Mouse (Mus musculus): Measurements from ENCODE around the gene Ddx58.

Ddx58 gene

GRCm38 (mm10) chr4:40239409-40240271 is at the start of gene Ddx58:
Gene Ddx58, minus strand, starts transcription at chr4:40239828.
- DNase-seq: peak; percentile 62

- DNase-seq: no peak
Observed at GRCm38 (mm10) chr4:40289046-40289445, 49.4 kb upstream of the Ddx58 start.

DNA sequence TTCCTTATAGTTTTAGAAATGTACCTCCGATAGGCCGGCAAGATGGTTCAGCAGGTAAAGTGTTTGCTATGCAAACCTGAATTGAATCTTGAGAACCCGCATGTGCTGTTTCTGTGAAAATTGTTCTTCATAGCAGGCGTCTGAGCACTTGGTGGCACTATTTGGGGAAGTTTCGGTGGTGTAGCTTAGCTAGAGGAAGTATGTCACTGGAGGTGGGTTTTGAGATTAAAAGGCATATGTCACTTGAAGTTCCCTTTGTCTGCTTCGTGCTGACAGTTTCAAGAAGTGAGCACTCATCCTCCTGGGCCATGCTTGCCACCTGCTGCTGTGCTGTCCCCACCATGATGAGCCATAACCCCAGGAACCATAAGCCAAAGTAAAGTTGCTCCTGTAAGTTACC is 47.8 kb upstream of the Ddx58 start:
- no peak for DNase-seq

- peak; percentile 76 for DNase-seq
Observed at GRCm38 (mm10) chr4:40285582-40285981, 46.0 kb upstream of the Ddx58 start.

DNA sequence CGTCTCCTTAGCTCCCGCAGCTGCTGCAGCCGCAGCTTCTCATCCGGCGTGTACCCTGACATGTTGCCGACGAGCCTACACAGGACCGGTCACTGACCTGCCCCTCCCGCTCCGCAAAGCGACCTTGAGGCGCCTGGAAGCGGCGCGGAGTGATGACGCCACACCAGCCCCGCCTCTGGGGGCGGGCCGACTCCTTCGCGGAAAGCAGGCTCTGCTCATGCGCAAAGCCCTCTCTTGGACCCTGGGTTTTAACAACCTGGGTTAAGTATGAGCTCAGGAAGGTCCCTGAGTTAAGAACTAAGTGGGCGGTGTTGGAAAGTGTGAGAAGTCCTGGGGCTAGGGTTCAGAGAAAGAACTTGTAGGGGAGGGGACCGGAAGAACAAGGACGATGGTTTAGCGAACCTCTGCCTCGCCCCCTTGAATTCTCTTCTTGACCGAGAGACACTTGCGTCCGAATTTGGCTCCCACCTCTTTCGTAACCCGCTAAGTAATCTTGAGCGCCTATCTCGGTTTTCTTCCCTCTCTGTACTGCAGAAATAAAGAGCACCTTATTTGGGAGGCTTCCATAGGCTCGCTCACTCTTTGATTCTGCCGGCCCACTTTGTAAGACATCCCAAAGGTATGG is 39.8 kb upstream of the Ddx58 start, which contains the start of gene Ndufb6:
TSS of gene Ndufb6 (minus strand) at position 146 of the 625 bp plus-strand sequence.
- peak; percentile 96 for DNase-seq

DNA sequence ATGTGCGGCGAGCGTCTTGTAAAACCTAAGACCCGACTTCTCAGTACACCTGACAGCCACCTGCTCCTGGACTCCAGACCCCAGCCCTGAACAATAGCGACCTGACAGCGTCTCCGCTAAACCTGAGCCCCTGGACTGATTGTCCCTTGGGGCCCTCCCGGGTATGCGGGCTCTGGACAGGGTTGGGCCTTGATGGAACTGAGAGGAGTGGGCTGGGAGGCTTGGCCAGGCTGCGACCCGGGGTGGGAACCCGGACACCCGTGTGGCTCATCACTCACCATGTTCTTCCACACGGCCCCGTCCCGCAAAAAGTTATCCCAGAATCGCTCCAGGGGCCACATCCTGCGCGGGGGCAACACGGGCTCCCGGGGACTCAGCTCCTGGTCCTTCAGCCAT is 39.2 kb upstream of the Ddx58 start:
- DNase-seq: no peak

GRCm38 (mm10) chr4:40269430-40270032 is 29.9 kb upstream of the Ddx58 start, which contains the start of the genes Smim27 and Topors:
Gene Smim27, plus strand, starts transcription at chr4:40269579.
Gene Topors, minus strand, starts transcription at chr4:40269850.
- peak; percentile 98 for DNase-seq

DNA sequence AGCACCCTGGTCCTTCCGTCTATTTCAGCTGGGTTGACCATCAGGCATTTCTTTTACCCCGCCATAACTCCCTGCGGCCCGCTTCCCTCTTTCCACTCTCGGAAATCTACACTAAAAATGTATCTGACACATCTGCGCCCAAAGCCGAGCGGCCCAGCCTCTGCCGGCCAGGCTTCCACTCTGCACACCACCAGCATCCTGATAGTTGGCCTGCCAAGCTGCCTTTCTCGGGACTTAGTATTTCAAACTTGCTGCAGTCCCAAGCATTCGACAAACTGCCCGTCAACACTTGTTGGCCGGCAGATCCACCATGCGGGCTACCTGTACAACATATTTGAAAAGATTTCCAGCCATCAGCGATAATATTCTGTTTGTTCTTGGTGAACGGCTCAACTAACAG is 29.2 kb upstream of the Ddx58 start:
- no peak for DNase-seq

DNA sequence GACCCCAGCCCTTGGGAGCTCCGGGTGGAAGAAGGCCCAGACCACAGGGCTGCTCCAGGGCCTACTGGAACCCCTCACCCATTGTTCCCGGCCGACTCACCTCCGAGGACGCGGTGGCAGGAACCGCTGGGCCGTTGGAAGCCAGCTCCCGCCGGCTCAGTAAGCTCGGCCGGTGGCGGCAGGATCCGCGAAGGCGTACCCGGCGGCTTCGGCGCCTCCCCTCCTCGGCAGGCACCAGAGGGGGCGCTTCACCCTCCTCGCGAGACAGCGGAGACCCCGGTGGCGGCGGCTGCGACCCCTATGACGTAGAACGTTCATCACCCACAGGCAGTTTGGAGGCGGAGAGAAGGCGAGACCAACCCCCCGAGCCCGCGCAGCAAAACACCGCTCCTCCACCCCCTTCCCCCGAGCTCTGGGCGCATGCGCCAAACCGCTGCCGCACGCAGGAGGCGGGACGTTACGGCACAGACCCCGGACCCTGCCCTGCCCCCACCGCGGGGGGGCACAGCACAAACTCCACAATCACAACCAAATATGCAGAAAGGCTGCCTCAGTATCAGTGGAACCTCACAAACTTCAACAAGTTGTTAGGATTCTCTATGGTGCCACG is 28.7 kb upstream of the Ddx58 start:
- DNase-seq: peak; percentile 96

- no peak for DNase-seq
Observed at GRCm38 (mm10) chr4:40267681-40268080, 28.1 kb upstream of the Ddx58 start.

DNA sequence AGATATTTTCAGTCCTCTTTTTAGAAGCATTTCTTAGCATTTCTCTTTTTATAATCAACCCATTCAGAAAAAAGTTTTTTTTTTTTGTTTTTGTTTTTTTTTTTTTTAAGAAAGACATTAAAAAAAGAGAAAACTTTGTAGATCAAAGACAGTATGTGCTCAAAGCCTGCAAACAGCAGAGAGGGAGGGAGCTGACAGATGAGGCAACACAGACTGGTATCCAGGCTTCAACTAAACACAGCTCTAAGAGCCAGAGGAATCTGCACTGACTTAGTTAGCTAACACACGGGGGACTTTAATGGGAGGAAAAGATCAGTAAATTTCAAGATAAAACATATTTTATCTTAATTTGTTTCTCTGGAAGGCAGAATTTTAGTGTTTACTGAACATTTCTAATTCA is 24.7 kb upstream of the Ddx58 start:
- no peak for DNase-seq

GRCm38 (mm10) chr4:40254385-40255103 is 14.9 kb upstream of the Ddx58 start:
- no peak for DNase-seq

GRCm38 (mm10) chr4:40253766-40254165 is 14.1 kb upstream of the Ddx58 start:
- no peak for DNase-seq

GRCm38 (mm10) chr4:40250984-40251383 is 11.4 kb upstream of the Ddx58 start:
- no peak for DNase-seq

GRCm38 (mm10) chr4:40244035-40244434 is 4.4 kb upstream of the Ddx58 start:
- no peak for DNase-seq

DNA sequence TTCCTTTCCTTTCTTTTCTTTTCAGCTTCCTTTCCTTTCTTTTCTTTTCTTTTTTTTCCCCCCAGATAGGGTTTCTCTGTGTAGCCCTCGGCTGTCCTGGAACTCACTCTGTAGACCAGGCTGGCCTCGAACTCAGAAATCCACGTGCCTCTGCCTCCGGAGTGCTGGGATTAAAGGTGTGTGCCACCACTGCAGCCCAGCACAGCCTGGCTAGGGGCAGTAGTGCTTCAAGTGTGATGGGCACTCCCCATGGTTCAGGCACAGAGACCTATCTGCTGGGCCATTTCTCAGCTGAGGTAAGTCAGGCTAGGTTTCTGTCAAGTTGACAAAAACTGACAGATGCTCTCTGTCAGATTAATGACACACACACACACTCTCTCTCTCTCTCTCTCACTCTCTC is 3.4 kb upstream of the Ddx58 start:
- no peak for DNase-seq

GRCm38 (mm10) chr4:40241928-40242327 is 2.3 kb upstream of the Ddx58 start:
- no peak for DNase-seq

- no peak for DNase-seq
Observed at GRCm38 (mm10) chr4:40240272-40240744, 680 bp upstream of the Ddx58 start.

DNA sequence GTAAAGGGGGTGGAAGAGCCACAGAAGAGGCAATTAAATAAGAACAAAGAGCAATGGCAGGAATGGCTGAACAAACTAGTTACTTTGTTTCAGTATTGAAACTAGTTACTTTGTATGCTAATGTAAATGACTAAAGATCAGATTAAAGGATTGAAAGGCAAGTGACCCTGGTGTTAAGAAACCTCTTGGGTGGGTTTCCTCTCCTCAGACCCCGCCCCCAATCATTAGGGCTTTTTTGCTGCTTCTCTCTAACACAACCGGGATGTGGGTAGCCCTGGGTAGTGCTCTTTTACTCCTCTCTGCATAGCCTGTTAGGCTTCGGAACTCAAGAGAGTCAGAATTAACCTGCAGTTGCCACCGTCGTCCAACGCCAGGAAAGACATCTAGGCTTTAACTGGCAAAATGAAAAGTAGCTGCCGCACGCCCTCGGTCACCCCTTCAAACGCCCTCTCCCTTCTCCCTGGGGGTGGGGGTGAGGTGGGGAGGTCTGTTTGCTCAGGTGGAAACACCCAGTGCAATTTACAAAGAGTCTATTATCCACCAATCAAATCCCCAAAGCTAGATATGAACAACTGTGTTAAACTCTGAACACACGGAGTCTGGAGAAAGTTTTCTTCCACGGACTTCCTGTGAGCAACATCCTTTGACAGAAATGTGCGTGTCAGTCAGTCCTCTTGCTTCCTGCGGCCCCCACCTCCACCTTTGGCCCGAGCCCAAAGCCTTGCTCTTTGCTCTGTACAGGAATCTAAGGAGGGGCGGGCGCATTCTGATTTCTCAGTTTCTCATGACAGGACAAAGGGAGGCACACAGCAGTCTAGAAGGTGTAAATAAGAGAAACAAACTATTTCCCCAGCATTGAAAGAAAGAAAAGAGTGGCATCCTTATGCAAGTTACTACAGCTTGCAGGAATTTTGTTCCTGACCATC is 882 bp downstream of the Ddx58 start:
- peak; percentile 39 for DNase-seq

GRCm38 (mm10) chr4:40236829-40237228 is 2.8 kb downstream of the Ddx58 start:
- DNase-seq: no peak

GRCm38 (mm10) chr4:40234256-40234655 is 5.4 kb downstream of the Ddx58 start:
- DNase-seq: no peak

All from embryo, embryonic 11 days (tissue).